Mouse (Mus musculus): Measurements from ENCODE around the gene Ipo5. TPM values are rescaled to one million over a fixed set of nuclear protein-coding genes. Genes with fewer than 3 reads are reported as not detected.

The Ipo5 gene
- polyA plus RNA-seq, 1 experiment = 205 TPM

- TF ChIP-seq POLR2A (IDR thresholded peaks at IDR 0.05; ENCODE audit: low read depth, low read length) (no peak), CTCF (IDR thresholded peaks at IDR 0.05; ENCODE audit: borderline replicate concordance, insufficient read depth, low read length) (no peak)
- Histone ChIP-seq H3K27ac (ENCODE audit: insufficient read depth, low read length) (no peak overlapping the region), H3K4me3 (ENCODE audit: insufficient read depth, low read length) (no peak overlapping the region), H3K4me1 (ENCODE audit: control insufficient read depth, insufficient read depth, low read length) (no peaks in the 10 kb centered on the region)
These were observed 33.9 kb upstream of the Ipo5 start for GRCm38 (mm10) chr14:120877147-120877546.

- Histone ChIP-seq H3K4me3 (ENCODE audit: insufficient read depth, low read length) (no peak overlapping the region), H3K27ac (ENCODE audit: insufficient read depth, low read length) (no peak overlapping the region), H3K4me1 (ENCODE audit: control insufficient read depth, insufficient read depth, low read length) (no peaks in the 10 kb centered on the region)
- TF ChIP-seq POLR2A (IDR thresholded peaks at IDR 0.05; ENCODE audit: low read depth, low read length) = no peak
- TF ChIP-seq CTCF (IDR thresholded peaks at IDR 0.05; ENCODE audit: borderline replicate concordance, insufficient read depth, low read length) = no peak
These were observed 32.0 kb upstream of the Ipo5 start for GRCm38 (mm10) chr14:120879026-120879425.

- TF ChIP-seq POLR2A (IDR thresholded peaks at IDR 0.05; ENCODE audit: low read depth, low read length) (no peak), CTCF (IDR thresholded peaks at IDR 0.05; ENCODE audit: borderline replicate concordance, insufficient read depth, low read length) (no peak)
- no peak overlapping the region for H3K27ac ChIP-seq (ENCODE audit: insufficient read depth, low read length)
These were observed 30.4 kb upstream of the Ipo5 start for GRCm38 (mm10) chr14:120880601-120881000.

GRCm38 (mm10) chr14:120881054-120881453 is 30.0 kb upstream of the Ipo5 start:
- H3K27ac ChIP-seq (ENCODE audit: insufficient read depth, low read length) = no peak overlapping the region
- no peaks in the 10 kb centered on the region for H3K4me1 ChIP-seq (ENCODE audit: control insufficient read depth, insufficient read depth, low read length)
- TF ChIP-seq CTCF (IDR thresholded peaks at IDR 0.05; ENCODE audit: borderline replicate concordance, insufficient read depth, low read length) (no peak), POLR2A (IDR thresholded peaks at IDR 0.05; ENCODE audit: low read depth, low read length) (no peak)
- no peak overlapping the region for H3K4me3 ChIP-seq (ENCODE audit: insufficient read depth, low read length)

More at GRCm38 (mm10) chr14:120880601-120881000, 30.4 kb upstream of the Ipo5 start:
- Histone ChIP-seq H3K4me3 (ENCODE audit: insufficient read depth, low read length) (no peak overlapping the region), H3K4me1 (ENCODE audit: control insufficient read depth, insufficient read depth, low read length) (no peaks in the 10 kb centered on the region)

GRCm38 (mm10) chr14:120888681-120889080 is 22.3 kb upstream of the Ipo5 start:
- no peak for TF ChIP-seq POLR2A (IDR thresholded peaks at IDR 0.05; ENCODE audit: low read depth, low read length)
- H3K4me1 ChIP-seq (ENCODE audit: control insufficient read depth, insufficient read depth, low read length) = no peaks in the 10 kb centered on the region
- H3K27ac ChIP-seq (ENCODE audit: insufficient read depth, low read length) = peak overlapping the region; percentile 14; the same call in 1 of the 2 replicates
- H3K4me3 ChIP-seq (ENCODE audit: insufficient read depth, low read length) = no peak overlapping the region

GRCm38 (mm10) chr14:120892369-120892768 is 18.7 kb upstream of the Ipo5 start:
- TF ChIP-seq CTCF (IDR thresholded peaks at IDR 0.05; ENCODE audit: borderline replicate concordance, insufficient read depth, low read length) (no peak), POLR2A (IDR thresholded peaks at IDR 0.05; ENCODE audit: low read depth, low read length) (no peak)
- Histone ChIP-seq H3K4me3 (ENCODE audit: insufficient read depth, low read length) (no peak overlapping the region), H3K27ac (ENCODE audit: insufficient read depth, low read length) (no peak overlapping the region), H3K4me1 (ENCODE audit: control insufficient read depth, insufficient read depth, low read length) (no peaks in the 10 kb centered on the region)

- H3K4me1 ChIP-seq (ENCODE audit: control insufficient read depth, insufficient read depth, low read length) = no peaks in the 10 kb centered on the region
- no peak overlapping the region for H3K4me3 ChIP-seq (ENCODE audit: insufficient read depth, low read length)
- no peak overlapping the region for H3K27ac ChIP-seq (ENCODE audit: insufficient read depth, low read length)
- no peak for TF ChIP-seq CTCF (IDR thresholded peaks at IDR 0.05; ENCODE audit: borderline replicate concordance, insufficient read depth, low read length)
These were observed 14.4 kb upstream of the Ipo5 start for GRCm38 (mm10) chr14:120896613-120897012.

GRCm38 (mm10) chr14:120898876-120899275 is 12.1 kb upstream of the Ipo5 start:
- no peak overlapping the region for H3K27ac ChIP-seq (ENCODE audit: insufficient read depth, low read length)
- TF ChIP-seq CTCF (IDR thresholded peaks at IDR 0.05; ENCODE audit: borderline replicate concordance, insufficient read depth, low read length) = no peak
- no peak for TF ChIP-seq POLR2A (IDR thresholded peaks at IDR 0.05; ENCODE audit: low read depth, low read length)

GRCm38 (mm10) chr14:120909396-120909795 is 1.6 kb upstream of the Ipo5 start:
- TF ChIP-seq POLR2A (IDR thresholded peaks at IDR 0.05; ENCODE audit: low read depth, low read length) = no peak
- no peak for TF ChIP-seq CTCF (IDR thresholded peaks at IDR 0.05; ENCODE audit: borderline replicate concordance, insufficient read depth, low read length)
- Histone ChIP-seq H3K4me1 (ENCODE audit: control insufficient read depth, insufficient read depth, low read length) (no peaks in the 10 kb centered on the region), H3K4me3 (ENCODE audit: insufficient read depth, low read length) (no peak overlapping the region), H3K27ac (ENCODE audit: insufficient read depth, low read length) (peak overlapping the region; percentile 28; the same call in 1 of the 2 replicates)

More at GRCm38 (mm10) chr14:120898876-120899275, 12.1 kb upstream of the Ipo5 start:
- Histone ChIP-seq H3K4me1 (ENCODE audit: control insufficient read depth, insufficient read depth, low read length) (no peaks in the 10 kb centered on the region), H3K4me3 (ENCODE audit: insufficient read depth, low read length) (no peak overlapping the region)

- TF ChIP-seq POLR2A (IDR thresholded peaks at IDR 0.05; ENCODE audit: low read depth, low read length) = no peak
- H3K4me1 ChIP-seq (ENCODE audit: control insufficient read depth, insufficient read depth, low read length) = no peaks in the 10 kb centered on the region
- peak overlapping the region; percentile 38 for H3K4me3 ChIP-seq (ENCODE audit: insufficient read depth, low read length)
These were observed 704 bp upstream of the Ipo5 start for GRCm38 (mm10) chr14:120910320-120910719.

GRCm38 (mm10) chr14:120911388-120911901 is 421 bp downstream of the Ipo5 start:
- peak overlapping the region; percentile 82 for H3K27ac ChIP-seq (ENCODE audit: insufficient read depth, low read length)
- H3K4me1 ChIP-seq (ENCODE audit: control insufficient read depth, insufficient read depth, low read length) = no peaks in the 10 kb centered on the region
- TF ChIP-seq CTCF (IDR thresholded peaks at IDR 0.05; ENCODE audit: borderline replicate concordance, insufficient read depth, low read length) (no peak), POLR2A (IDR thresholded peaks at IDR 0.05; ENCODE audit: low read depth, low read length) (no peak)

More at GRCm38 (mm10) chr14:120910320-120910719, 704 bp upstream of the Ipo5 start:
- H3K27ac ChIP-seq (ENCODE audit: insufficient read depth, low read length) = peak overlapping the region; percentile 28

More at GRCm38 (mm10) chr14:120911388-120911901, 421 bp downstream of the Ipo5 start:
- peak overlapping the region; percentile 87 for H3K4me3 ChIP-seq (ENCODE audit: insufficient read depth, low read length)

Data from embryonic fibroblast, embryonic 13.5 days (primary cell).